Mouse (Mus musculus) Muller cell, postnatal 12 days (primary cell): ENCODE measurements around the gene Tifab.
A peak's percentile ranks its signal among the peaks of the same experiment; 100 is the strongest.

Source experiments
- DNase-seq: peaks from one replicate; pipeline ENCODE4 v3.0.0-alpha.2; 2015; ENCODE audit errors: inconsistent ontology term

Tifab gene

GRCm38 (mm10) chr13:56139167-56139751 is 39.4 kb downstream of the Tifab start:
- no peak for DNase-seq

GRCm38 (mm10) chr13:56136200-56136599 is 42.5 kb downstream of the Tifab start, which contains the start of gene H2afy:
TSS of gene H2afy (minus strand) at chr13:56136361.
- DNase-seq: no peak

GRCm38 (mm10) chr13:56135231-56136052 is 43.2 kb downstream of the Tifab start:
- DNase-seq: peak; percentile 91

GRCm38 (mm10) chr13:56134631-56135181 is 44.0 kb downstream of the Tifab start:
- peak; percentile 58 for DNase-seq

- no peak for DNase-seq
Measured at GRCm38 (mm10) chr13:56134031-56134430, 44.7 kb downstream of the Tifab start.

GRCm38 (mm10) chr13:56132941-56133340 is 45.7 kb downstream of the Tifab start:
- DNase-seq: no peak

- DNase-seq: no peak
Measured at GRCm38 (mm10) chr13:56132326-56132936, 46.3 kb downstream of the Tifab start.

- DNase-seq: no peak
Measured at GRCm38 (mm10) chr13:56130544-56130943, 48.1 kb downstream of the Tifab start.

GRCm38 (mm10) chr13:56129578-56129977 is 49.1 kb downstream of the Tifab start:
- no peak for DNase-seq

- DNase-seq: no peak
Measured at GRCm38 (mm10) chr13:56129014-56129413, 49.7 kb downstream of the Tifab start.

- no peak for DNase-seq
Measured at GRCm38 (mm10) chr13:56125632-56126031, 53.1 kb downstream of the Tifab start.
